8 mouse cellular contexts compared by ENCODE assay signal in genomic region chr19:47526239-47526986, GRCm38 (mm10). TPM values are rescaled to one million over a fixed set of nuclear protein-coding genes. Genes with fewer than 3 reads are reported as not detected.
DNase-seq lines count a peak whose midpoint lies in the region; ATAC-seq lines count a peak whose summit lies in the region.

No protein-coding gene starts in this region.

- H3K27ac ChIP-seq in embryonic facial prominence, embryonic 12.5 days = peak overlapping the region; percentile 30; the same call in 1 of the 2 replicates
- no peak overlapping the region for H3K27ac ChIP-seq in embryonic facial prominence, embryonic 10.5 days (replicated peaks)
- no peak overlapping the region for H3K27ac ChIP-seq in midbrain, embryonic 13.5 days
- no peak overlapping the region for H3K27ac ChIP-seq in midbrain, embryonic 11.5 days (ENCODE audit: low read depth, low read length)

- ATAC-seq in embryonic facial prominence, embryonic 12.5 days (ENCODE audit: insufficient number of reproducible peaks, insufficient read depth, low FRiP score, low TSS enrichment) = no peak
- no peak for ATAC-seq in midbrain, embryonic 13.5 days
- no peak for ATAC-seq in midbrain, embryonic 11.5 days (ENCODE audit: low FRiP score)

- H3K4me1 ChIP-seq in embryonic facial prominence, embryonic 12.5 days = peaks cover 6% of the 10 kb centered on the region; the same call in 1 of the 2 replicates
- H3K4me1 ChIP-seq in embryonic facial prominence, embryonic 10.5 days = peaks cover 14% of the 10 kb centered on the region; the same call in 1 of the 2 replicates
- 0 out of 2 replicates have a peak, but pooled peaks cover 4% of the 10 kb centered on the region for H3K4me1 ChIP-seq in midbrain, embryonic 13.5 days (replicated peaks)
- H3K4me1 ChIP-seq in midbrain, embryonic 11.5 days (ENCODE audit: control insufficient read depth, insufficient read depth, low read length) = no peaks in the 10 kb centered on the region

- H3K36me3 ChIP-seq in embryonic facial prominence, embryonic 12.5 days = peaks cover 45% of the 10 kb centered on the region
- peaks cover 82% of the 10 kb centered on the region for H3K36me3 ChIP-seq in embryonic facial prominence, embryonic 10.5 days (replicated peaks)
- H3K36me3 ChIP-seq in midbrain, embryonic 13.5 days = peaks cover 45% of the 10 kb centered on the region
- H3K36me3 ChIP-seq in midbrain, embryonic 11.5 days (ENCODE audit: control insufficient read depth, insufficient read depth, low read length) = 0 out of 2 replicates have a peak, but pooled peaks cover 2% of the 10 kb centered on the region

- WGBS in embryonic facial prominence, embryonic 12.5 days = 59% methylated on average over 21 of the region's 21 CpGs
- WGBS in embryonic facial prominence, embryonic 10.5 days = 72% methylated on average over 21 of the region's 21 CpGs
- WGBS in midbrain, embryonic 13.5 days = 80% methylated on average over 21 of the region's 21 CpGs
- WGBS in midbrain, embryonic 11.5 days = 83% methylated on average over 21 of the region's 21 CpGs

- no peak overlapping the region for H3K4me3 ChIP-seq in embryonic facial prominence, embryonic 12.5 days
- no peak overlapping the region for H3K4me3 ChIP-seq in embryonic facial prominence, embryonic 10.5 days
- H3K4me3 ChIP-seq in midbrain, embryonic 13.5 days (replicated peaks) = no peak overlapping the region
- H3K4me3 ChIP-seq in midbrain, embryonic 11.5 days (ENCODE audit: low read depth, low read length) = no peak overlapping the region

- H3K9me3 ChIP-seq in embryonic facial prominence, embryonic 12.5 days = no peaks in the 10 kb centered on the region
- no peaks in the 10 kb centered on the region for H3K9me3 ChIP-seq in embryonic facial prominence, embryonic 10.5 days
- no peaks in the 10 kb centered on the region for H3K9me3 ChIP-seq in midbrain, embryonic 13.5 days
- H3K9me3 ChIP-seq in midbrain, embryonic 11.5 days (ENCODE audit: control insufficient read depth, low read length) = no peaks in the 10 kb centered on the region

- H3K9ac ChIP-seq in embryonic facial prominence, embryonic 12.5 days = no peak overlapping the region
- H3K9ac ChIP-seq in midbrain, embryonic 13.5 days (replicated peaks) = 0 out of 2 replicates have a peak overlapping the region, but pooled peaks have one; percentile 14
- H3K9ac ChIP-seq in midbrain, embryonic 11.5 days (ENCODE audit: low read length) = no peak overlapping the region

- intact Hi-C loops in left cerebral cortex, postnatal 25 days (cut with DNase I) = no loop called here

- DNase-seq in embryonic facial prominence, embryonic 10.5 days (ENCODE audit: low spot score) = no peak
- no peak for DNase-seq in midbrain, embryonic 11.5 days (ENCODE audit: low spot score, missing footprints)
- DNase-seq in left cerebral cortex, postnatal 25 days (ENCODE audit: low spot score in 2 of 2) = peak; percentile 25 to 72
- DNase-seq in thymus, postnatal 10 days (ENCODE audit: low spot score in 2 of 2) = peak; percentile 28 to 39
- DNase-seq in adrenal gland, postnatal 10 days = no peak
- no peak for DNase-seq in embryo, embryonic 10 days (ENCODE audit: low spot score)

- H3K27me3 ChIP-seq in embryonic facial prominence, embryonic 12.5 days = no peaks in the 10 kb centered on the region
- no peaks in the 10 kb centered on the region for H3K27me3 ChIP-seq in embryonic facial prominence, embryonic 10.5 days (replicated peaks; ENCODE audit: low read depth, poor library complexity, severe bottlenecking)
- H3K27me3 ChIP-seq in midbrain, embryonic 13.5 days = no peaks in the 10 kb centered on the region
- no peaks in the 10 kb centered on the region for H3K27me3 ChIP-seq in midbrain, embryonic 11.5 days (ENCODE audit: control insufficient read depth, insufficient read depth, low read length)

- H3K4me2 ChIP-seq in embryonic facial prominence, embryonic 12.5 days (replicated peaks) = no peak overlapping the region
- no peak overlapping the region for H3K4me2 ChIP-seq in midbrain, embryonic 13.5 days (replicated peaks)
- no peak overlapping the region for H3K4me2 ChIP-seq in midbrain, embryonic 11.5 days

RNA-seq across cellular contexts. Expression of gene Stn1, which starts 10.9 kb away (rescaled TPM):
- 58.5 and 59.1 TPM in 2 replicates for polyA plus RNA-seq in embryonic facial prominence, embryonic 12.5 days (2016; fragmentation: Nextera tagmentation; extraction: Ambion mirVana)
- polyA plus RNA-seq in embryonic facial prominence, embryonic 10.5 days (2016; fragmentation: Nextera tagmentation; extraction: Ambion mirVana) = 68.3 and 70.6 TPM in 2 replicates
- polyA plus RNA-seq in midbrain, embryonic 13.5 days (2015; fragmentation: Nextera tagmentation; extraction: Ambion mirVana) = 30.2 and 36.3 TPM in 2 replicates
- 43.9 and 49.1 TPM in 2 replicates for polyA plus RNA-seq in midbrain, embryonic 11.5 days (2014; fragmentation: Nextera tagmentation; extraction: Ambion mirVana)
- total RNA-seq in left cerebral cortex, postnatal 25 days (2021) = 10 to 100 TPM; 29.4 to 31.9 TPM
- total RNA-seq in adrenal gland, postnatal 10 days (2021) = 10 to 100 TPM; 13.1 to 18.7 TPM

RNA-seq across cellular contexts. Expression of gene Slk, which starts 53.1 kb away (rescaled TPM):
- polyA plus RNA-seq in embryonic facial prominence, embryonic 12.5 days (2016; fragmentation: Nextera tagmentation; extraction: Ambion mirVana) = 10.7 and 11.6 TPM in 2 replicates
- 7.8 and 8.9 TPM in 2 replicates for polyA plus RNA-seq in embryonic facial prominence, embryonic 10.5 days (2016; fragmentation: Nextera tagmentation; extraction: Ambion mirVana)
- 6.5 and 7.4 TPM in 2 replicates for polyA plus RNA-seq in midbrain, embryonic 13.5 days (2015; fragmentation: Nextera tagmentation; extraction: Ambion mirVana)
- polyA plus RNA-seq in midbrain, embryonic 11.5 days (2014; fragmentation: Nextera tagmentation; extraction: Ambion mirVana) = 10.4 and 11.3 TPM in 2 replicates
- 10 to 100 TPM; 57.1 to 57.6 TPM for total RNA-seq in left cerebral cortex, postnatal 25 days (2021)
- total RNA-seq in adrenal gland, postnatal 10 days (2021) = 10 to 100 TPM; 41.4 to 51.7 TPM

Comparison
In these comparisons a context has a peak if more than half of its experiments do, and no peak if none do; other contexts are left out.
1. DNase-seq: peak in left cerebral cortex, postnatal 25 days (2 of 2) and thymus, postnatal 10 days (2 of 2); none in embryonic facial prominence, embryonic 10.5 days (single experiment), midbrain, embryonic 11.5 days (single experiment), adrenal gland, postnatal 10 days (single experiment) and embryo, embryonic 10 days (single experiment).